Mouse (Mus musculus): ENCODE measurements at regions not wholly inside any gene's neighbourhood (a gene's known extent, or its start where the extent isn't known, plus 50 kb on each side); places are given as distances from the start of the nearest gene placed in this dataset.
"Not testable (repeated sequence)": the region's sequence is repeated elsewhere in the genome, so short reads cannot be mapped to it uniquely, and the experiment has no call there.

DNA sequence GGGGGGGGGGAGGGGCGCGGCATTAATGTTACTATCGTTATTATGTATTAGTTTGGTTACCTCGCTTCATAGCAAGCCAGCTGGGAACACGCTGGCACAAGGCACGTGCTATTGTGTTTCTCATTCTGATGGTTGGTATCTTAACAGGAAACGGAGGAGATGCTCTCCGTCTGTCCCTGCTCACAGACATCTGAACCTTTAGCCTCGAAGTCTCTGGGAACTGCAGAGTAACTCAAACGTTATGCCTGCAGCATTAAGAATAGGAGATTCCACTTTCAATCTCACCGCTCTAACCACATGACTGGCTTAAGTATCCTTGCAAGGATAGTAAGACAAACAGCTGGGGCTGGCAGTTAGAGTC is 80.0 kb downstream of the Nfkbiz start:
- intact Hi-C loops (cut with DNase I) = no loop called here
- no peak for DNase-seq (ENCODE audit: low spot score in 2 of 2)

DNA sequence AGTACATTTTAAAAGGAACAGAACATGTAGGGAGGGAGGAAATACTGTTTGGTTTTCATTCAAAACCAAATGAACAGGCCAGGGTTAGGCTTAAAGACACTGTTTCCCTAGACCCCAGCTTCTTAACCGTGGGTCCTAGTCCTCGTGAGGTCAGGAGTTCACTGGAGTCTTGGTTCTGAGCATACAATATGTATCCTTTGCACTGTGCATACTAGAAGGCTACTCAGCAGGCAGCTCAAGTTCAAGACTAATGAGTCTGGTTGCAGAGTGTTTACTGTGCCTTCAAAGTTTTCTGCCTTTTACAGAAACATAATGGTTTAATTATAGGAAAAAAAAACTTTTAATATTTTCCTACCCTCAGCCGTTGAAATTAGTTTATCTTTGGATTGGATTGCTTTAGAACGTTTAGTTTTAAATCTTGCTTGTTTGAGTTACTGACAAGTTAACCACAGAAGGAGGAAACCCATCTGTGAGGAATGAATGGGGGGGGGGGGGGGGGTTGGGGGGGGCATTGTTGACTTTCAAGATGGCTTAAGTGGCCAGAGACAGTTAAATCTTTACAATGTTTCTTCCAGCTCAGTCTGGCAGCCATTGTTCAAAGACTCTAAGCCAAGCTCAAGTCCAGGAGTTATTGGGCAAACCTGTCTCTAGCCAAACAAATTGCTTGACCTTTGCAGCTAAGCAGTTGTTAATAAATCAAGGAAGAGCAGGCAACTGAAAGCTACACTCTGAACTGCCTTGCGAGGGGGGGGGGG is 80.6 kb downstream of the Nfkbiz start:
- intact Hi-C loops (cut with DNase I) = no loop called here

GRCm38 (mm10) chr16:55757422-55757815 is 81.3 kb downstream of the Nfkbiz start:
- DNase-seq (ENCODE audit: low spot score in 2 of 2); intact Hi-C loops (cut with DNase I): not testable (repeated sequence)

More for the DNA sequence above, 80.6 kb downstream of the Nfkbiz start:
- no peak for DNase-seq (ENCODE audit: low spot score in 2 of 2)

- no peak for DNase-seq (ENCODE audit: low spot score in 2 of 2)
- intact Hi-C loops (cut with DNase I) = no loop called here
These were observed 81.8 kb downstream of the Nfkbiz start for GRCm38 (mm10) chr16:55756764-55757421.

GRCm38 (mm10) chr16:55755309-55755832 is 83.3 kb downstream of the Nfkbiz start:
- intact Hi-C loops (cut with DNase I) = no loop called here
- no peak for DNase-seq (ENCODE audit: low spot score in 2 of 2)

GRCm38 (mm10) chr16:55754092-55754763 is 84.5 kb downstream of the Nfkbiz start:
- intact Hi-C loops (cut with DNase I) = no loop called here
- no peak for DNase-seq (ENCODE audit: low spot score in 2 of 2)

GRCm38 (mm10) chr16:55753380-55753779 is 85.3 kb downstream of the Nfkbiz start:
- intact Hi-C loops (cut with DNase I) = no loop called here
- DNase-seq (ENCODE audit: low spot score in 2 of 2) = no peak

DNA sequence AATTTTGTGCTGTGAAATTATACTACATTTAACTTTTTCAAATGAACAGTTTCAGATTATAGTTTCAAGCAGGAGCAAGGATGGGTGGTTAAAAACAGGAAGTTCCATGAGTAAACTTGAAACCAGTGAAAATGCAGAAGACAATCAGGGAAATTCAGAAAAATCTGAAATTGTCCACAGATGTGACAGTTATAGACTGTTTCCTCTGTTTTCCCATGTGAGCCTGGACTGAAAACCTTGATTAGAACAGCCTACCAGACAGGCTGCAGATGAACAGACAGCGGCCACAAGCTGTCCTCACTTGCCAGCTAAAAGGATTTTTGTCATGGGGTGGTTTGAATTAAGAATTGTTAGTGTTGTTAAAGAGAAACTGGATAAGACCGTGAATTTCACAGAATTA is 91.4 kb downstream of the Nfkbiz start:
- no peak for DNase-seq (ENCODE audit: low spot score in 2 of 2)
- intact Hi-C loops (cut with DNase I) = no loop called here

GRCm38 (mm10) chr16:55746159-55746558 is 92.5 kb downstream of the Nfkbiz start:
- DNase-seq (ENCODE audit: low spot score in 2 of 2) = no peak
- intact Hi-C loops (cut with DNase I) = no loop called here

DNA sequence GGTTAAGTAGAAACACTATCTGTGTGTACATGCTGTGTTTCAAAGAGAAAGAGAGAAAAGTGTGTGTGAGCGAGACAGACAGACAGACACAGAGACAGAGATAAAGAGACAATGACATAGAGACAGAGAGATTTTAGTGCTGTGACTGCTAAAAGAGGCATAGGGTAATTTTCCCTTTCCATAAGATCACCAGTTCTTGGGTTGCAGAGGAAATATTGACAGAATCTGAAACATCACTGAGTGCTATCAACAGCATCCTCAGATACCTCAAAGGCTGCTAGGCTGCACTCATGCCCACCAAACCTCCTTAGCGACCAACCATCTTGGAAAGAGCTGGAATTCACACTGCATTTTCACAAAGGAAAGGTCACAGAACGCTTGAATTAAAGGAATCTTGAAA is 93.6 kb downstream of the Nfkbiz start:
- intact Hi-C loops (cut with DNase I) = no loop called here
- DNase-seq (ENCODE audit: low spot score in 2 of 2) = no peak

DNA sequence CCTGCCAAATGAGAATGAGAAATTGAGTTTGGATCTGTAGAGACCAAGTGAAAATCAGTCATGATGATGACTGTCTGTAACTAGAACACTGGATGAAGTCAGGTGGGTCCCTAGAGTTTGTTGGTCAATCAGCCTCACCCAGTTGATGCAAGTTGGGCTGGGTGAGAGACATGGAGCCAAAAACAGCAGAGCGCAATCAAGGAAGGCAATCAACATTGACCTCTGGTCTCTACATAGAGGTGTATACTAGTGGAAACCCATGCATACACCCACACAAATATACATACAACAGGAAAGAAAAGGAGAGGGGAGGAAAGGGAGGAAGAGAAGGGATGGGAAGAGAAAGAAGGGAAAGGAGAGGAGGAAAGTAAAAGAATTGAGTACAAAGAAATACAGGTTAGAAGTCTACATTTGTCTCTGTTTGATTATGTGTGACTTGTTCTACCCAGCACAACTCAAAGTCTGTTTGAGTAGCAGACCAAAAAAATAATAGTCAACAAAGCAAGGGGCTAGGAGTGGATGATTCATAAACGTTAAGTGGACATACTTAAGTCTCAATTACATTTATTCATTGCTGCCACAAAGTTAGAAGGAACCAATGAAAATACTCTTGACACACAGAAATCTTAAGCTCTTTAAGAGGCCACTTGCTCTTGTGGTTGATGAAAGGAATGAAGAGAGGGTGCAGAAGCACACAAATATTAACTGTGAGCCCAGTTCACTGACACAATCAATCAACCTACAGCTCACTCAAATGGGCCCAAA is 97.4 kb downstream of the Nfkbiz start:
- intact Hi-C loops (cut with DNase I) = no loop called here

GRCm38 (mm10) chr16:55738741-55739140 is 100.0 kb downstream of the Nfkbiz start:
- intact Hi-C loops (cut with DNase I) = no loop called here

More for the DNA sequence above, 97.4 kb downstream of the Nfkbiz start:
- no peak for DNase-seq (ENCODE audit: low spot score in 2 of 2)

GRCm38 (mm10) chr16:55735476-55735968 is 103.2 kb downstream of the Nfkbiz start:
- no peak for DNase-seq (ENCODE audit: low spot score in 2 of 2)
- intact Hi-C loops (cut with DNase I) = no loop called here

More at GRCm38 (mm10) chr16:55738741-55739140, 100.0 kb downstream of the Nfkbiz start:
- no peak for DNase-seq (ENCODE audit: low spot score in 2 of 2)

DNA sequence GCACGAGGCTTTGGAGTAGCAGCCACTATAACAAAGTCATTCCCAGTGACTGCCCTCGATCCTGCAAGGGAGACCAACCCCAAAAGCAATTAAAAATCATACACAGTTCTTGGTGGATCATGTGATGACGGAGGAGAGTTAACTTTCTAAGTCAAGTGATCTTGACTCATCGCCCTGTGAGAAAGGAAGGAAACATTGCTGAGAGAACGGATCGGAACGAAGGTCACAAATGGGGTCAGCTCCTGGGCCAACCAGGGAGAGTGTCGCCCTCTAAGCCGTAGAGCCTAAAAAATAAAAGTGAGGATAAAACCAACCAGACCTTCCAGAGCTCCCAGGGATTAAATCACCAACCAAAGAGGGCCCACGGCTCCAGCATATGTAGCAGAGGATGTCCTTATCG is 104.4 kb downstream of the Nfkbiz start:
- DNase-seq (ENCODE audit: low spot score in 2 of 2) = no peak
- intact Hi-C loops (cut with DNase I) = no loop called here

DNA sequence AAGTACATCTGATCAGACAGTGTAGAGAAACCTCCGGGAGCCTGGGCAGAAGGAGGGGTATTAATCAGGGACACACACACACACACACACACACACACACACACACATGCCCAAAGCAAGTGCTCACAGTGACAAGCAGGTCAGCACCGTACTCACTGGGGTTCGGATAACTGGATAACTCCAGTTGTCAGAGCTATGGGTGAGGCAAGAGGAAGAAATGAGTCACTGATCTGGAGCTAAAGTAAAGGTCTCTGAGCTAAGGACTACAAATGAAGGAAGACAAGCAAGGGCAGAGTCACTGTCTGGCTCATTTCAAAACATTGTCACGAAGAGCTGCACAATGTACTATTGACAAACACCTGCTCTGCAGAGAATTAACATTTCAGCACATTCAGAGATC is 104.9 kb downstream of the Nfkbiz start:
- no peak for DNase-seq (ENCODE audit: low spot score in 2 of 2)
- intact Hi-C loops (cut with DNase I) = no loop called here

- DNase-seq (ENCODE audit: low spot score in 2 of 2) = no peak
- intact Hi-C loops (cut with DNase I) = no loop called here
These were observed 107.7 kb downstream of the Nfkbiz start for GRCm38 (mm10) chr16:55731003-55731402.

DNA sequence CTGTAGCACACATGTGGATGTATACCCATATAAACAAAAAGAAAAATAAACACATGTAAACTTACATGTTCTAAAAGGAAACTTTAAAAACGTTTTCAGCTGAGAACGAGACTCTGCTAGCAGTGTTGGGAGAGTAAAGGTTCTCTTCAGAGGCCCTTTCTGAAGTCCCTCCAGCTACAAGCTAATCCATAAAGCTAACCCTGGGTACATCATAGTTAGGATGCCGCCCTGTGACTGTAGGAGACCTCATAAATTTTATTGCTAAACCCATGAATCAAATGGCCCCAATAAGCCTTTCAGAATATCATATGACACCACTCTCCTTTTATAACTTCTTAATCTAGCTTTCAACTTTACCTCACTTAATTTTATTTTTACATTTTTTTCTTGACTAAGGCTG is 112.2 kb downstream of the Nfkbiz start:
- no peak for DNase-seq (ENCODE audit: low spot score in 2 of 2)
- intact Hi-C loops (cut with DNase I) = no loop called here

- intact Hi-C loops (cut with DNase I) = no loop called here
These were observed 118.3 kb downstream of the Nfkbiz start for GRCm38 (mm10) chr16:55720430-55720829.

GRCm38 (mm10) chr16:55710017-55710416 is 128.7 kb downstream of the Nfkbiz start:
- intact Hi-C loops (cut with DNase I) = no loop called here
- DNase-seq (ENCODE audit: low spot score in 2 of 2) = no peak

More at GRCm38 (mm10) chr16:55720430-55720829, 118.3 kb downstream of the Nfkbiz start:
- no peak for DNase-seq (ENCODE audit: low spot score in 2 of 2)

DNA sequence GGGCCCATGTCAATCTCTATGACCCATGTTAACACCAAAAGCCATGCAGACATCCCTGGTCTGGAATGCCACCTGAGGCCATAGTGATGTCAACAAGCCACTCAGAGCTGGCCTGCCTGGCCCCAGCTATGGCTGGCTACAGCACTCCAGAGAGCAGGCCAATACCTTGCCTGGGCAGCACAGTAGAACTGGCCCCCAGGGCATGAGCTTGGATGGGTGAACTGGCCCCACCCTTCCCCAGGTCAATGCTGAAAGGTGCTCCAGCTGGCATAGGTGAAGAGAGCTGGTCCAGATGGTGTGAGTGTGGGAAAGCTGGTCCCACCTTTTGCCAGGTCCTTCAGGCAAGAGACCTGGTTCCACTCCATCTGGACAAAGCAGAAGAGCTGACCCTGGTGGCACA is 132.2 kb downstream of the Nfkbiz start:
- intact Hi-C loops (cut with DNase I) = no loop called here
- no peak for DNase-seq (ENCODE audit: low spot score in 2 of 2)
